Mouse (Mus musculus): ENCODE data around the gene Bpifa5. TPM values are rescaled to one million over a fixed set of nuclear protein-coding genes. Genes with fewer than 3 reads are reported as not detected.

Gene Bpifa5
- polyA plus RNA-seq (2015; fragmentation: Nextera tagmentation; extraction: Ambion mirVana): not detected in 2 replicates

DNA sequence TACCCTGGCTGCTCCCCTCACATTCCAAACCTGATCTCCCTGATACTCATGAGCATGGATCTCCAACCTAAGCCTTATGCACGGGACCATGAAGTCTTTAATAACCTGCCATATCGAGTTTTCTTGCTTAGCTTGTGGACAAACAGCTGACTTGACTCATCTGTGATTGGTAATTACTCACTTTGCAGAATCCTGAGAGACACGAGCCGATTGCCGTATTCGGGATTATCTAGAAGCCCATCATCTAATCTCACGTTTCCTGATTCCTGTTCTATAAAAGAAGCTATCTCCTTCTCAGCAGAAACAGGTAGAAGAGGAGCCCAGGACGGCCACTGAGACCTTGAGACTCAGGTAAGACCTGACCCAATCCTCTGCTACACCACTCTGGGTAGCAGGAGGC lies at the start of gene Bpifa5:
Bpifa5 (plus strand) TSS at position 301 of the 400 bp plus-strand sequence.
- Histone ChIP-seq H3K36me3 (ENCODE audit: control insufficient read depth, insufficient read depth, low read length) (no peaks in the 10 kb centered on the region), H3K4me1 (ENCODE audit: control insufficient read depth, insufficient read depth, low read length) (no peaks in the 10 kb centered on the region), H3K4me2 (ENCODE audit: low read length) (no peak within 1 kb of the TSS), H3K9ac (ENCODE audit: low read depth, low read length) (no peak within 1 kb of the TSS), H3K27me3 (ENCODE audit: control insufficient read depth, insufficient read depth, low read depth, low read length) (no peaks in the 10 kb centered on the region), H3K4me3 (ENCODE audit: low read depth, low read length) (no peak within 1 kb of the TSS), H3K27ac (ENCODE audit: low read length) (no peak within 1 kb of the TSS), H3K9me3 (replicated peaks; ENCODE audit: control insufficient read depth, low read length, poor library complexity, severe bottlenecking) (0 out of 2 replicates have a peak, but pooled peaks cover 2% of the 10 kb centered on the region)
- ATAC-seq: no peak
- WGBS: 84% methylated on average over 8 of the region's 8 CpGs

- Histone ChIP-seq H3K36me3 (ENCODE audit: control insufficient read depth, insufficient read depth, low read length) (no peaks in the 10 kb centered on the region), H3K9me3 (replicated peaks; ENCODE audit: control insufficient read depth, low read length, poor library complexity, severe bottlenecking) (no peaks in the 10 kb centered on the region), H3K4me2 (ENCODE audit: low read length) (no peak overlapping the region), H3K27me3 (ENCODE audit: control insufficient read depth, insufficient read depth, low read depth, low read length) (no peaks in the 10 kb centered on the region), H3K4me1 (ENCODE audit: control insufficient read depth, insufficient read depth, low read length) (no peaks in the 10 kb centered on the region), H3K4me3 (ENCODE audit: low read depth, low read length) (no peak overlapping the region), H3K27ac (ENCODE audit: low read length) (no peak overlapping the region), H3K9ac (ENCODE audit: low read depth, low read length) (no peak overlapping the region)
- ATAC-seq: no peak
- WGBS: 88% methylated on average over 3 of the region's 3 CpGs
These were observed 45.0 kb upstream of the Bpifa5 start for GRCm38 (mm10) chr2:154117381-154117780.

DNA sequence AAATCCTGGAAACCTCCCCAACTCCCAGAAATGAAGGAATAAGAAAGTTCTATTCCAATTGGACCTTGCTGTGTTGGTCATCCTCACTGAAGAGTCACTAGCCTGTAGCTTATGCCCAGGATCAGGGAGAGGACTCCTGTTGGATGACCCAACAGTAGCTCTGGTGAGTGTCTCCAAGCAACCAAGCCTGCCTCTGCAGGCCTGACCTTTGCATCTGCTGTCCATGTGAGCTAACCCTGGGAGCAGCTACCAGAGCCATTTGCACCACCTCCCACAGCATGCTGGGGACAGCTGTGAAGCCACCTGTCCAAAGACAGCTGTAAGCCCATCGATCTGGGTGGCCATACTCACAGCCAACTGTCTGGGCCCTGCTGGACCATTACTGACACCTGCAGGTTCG lies 32.3 kb upstream of the Bpifa5 start, which contains the start of gene Bpifa3:
Bpifa3 (plus strand) TSS at position 217 of the 400 bp plus-strand sequence.
- Histone ChIP-seq H3K4me3 (ENCODE audit: low read depth, low read length) (no peak within 1 kb of the TSS), H3K9me3 (replicated peaks; ENCODE audit: control insufficient read depth, low read length, poor library complexity, severe bottlenecking) (no peaks in the 10 kb centered on the region), H3K27me3 (ENCODE audit: control insufficient read depth, insufficient read depth, low read depth, low read length) (no peaks in the 10 kb centered on the region), H3K4me1 (ENCODE audit: control insufficient read depth, insufficient read depth, low read length) (no peaks in the 10 kb centered on the region), H3K4me2 (ENCODE audit: low read length) (no peak within 1 kb of the TSS), H3K36me3 (ENCODE audit: control insufficient read depth, insufficient read depth, low read length) (no peaks in the 10 kb centered on the region), H3K9ac (ENCODE audit: low read depth, low read length) (no peak within 1 kb of the TSS), H3K27ac (ENCODE audit: low read length) (no peak within 1 kb of the TSS)
- 70% methylated on average over 2 of the region's 2 CpGs for WGBS
- no peak for ATAC-seq

- Histone ChIP-seq H3K4me1 (ENCODE audit: control insufficient read depth, insufficient read depth, low read length) (no peaks in the 10 kb centered on the region), H3K9ac (ENCODE audit: low read depth, low read length) (no peak within 1 kb of the TSS), H3K27me3 (ENCODE audit: control insufficient read depth, insufficient read depth, low read depth, low read length) (no peaks in the 10 kb centered on the region), H3K4me2 (ENCODE audit: low read length) (no peak within 1 kb of the TSS), H3K36me3 (ENCODE audit: control insufficient read depth, insufficient read depth, low read length) (no peaks in the 10 kb centered on the region), H3K4me3 (ENCODE audit: low read depth, low read length) (no peak within 1 kb of the TSS), H3K9me3 (replicated peaks; ENCODE audit: control insufficient read depth, low read length, poor library complexity, severe bottlenecking) (no peaks in the 10 kb centered on the region), H3K27ac (ENCODE audit: low read length) (no peak within 1 kb of the TSS)
- no peak for ATAC-seq
- 84% methylated on average over 4 of the region's 4 CpGs for WGBS
These were observed 19.8 kb upstream of the Bpifa5 start, which contains the start of gene Bpifa1 for GRCm38 (mm10) chr2:154142580-154142979. Gene Bpifa1, plus strand, starts transcription at chr2:154142880.

DNA sequence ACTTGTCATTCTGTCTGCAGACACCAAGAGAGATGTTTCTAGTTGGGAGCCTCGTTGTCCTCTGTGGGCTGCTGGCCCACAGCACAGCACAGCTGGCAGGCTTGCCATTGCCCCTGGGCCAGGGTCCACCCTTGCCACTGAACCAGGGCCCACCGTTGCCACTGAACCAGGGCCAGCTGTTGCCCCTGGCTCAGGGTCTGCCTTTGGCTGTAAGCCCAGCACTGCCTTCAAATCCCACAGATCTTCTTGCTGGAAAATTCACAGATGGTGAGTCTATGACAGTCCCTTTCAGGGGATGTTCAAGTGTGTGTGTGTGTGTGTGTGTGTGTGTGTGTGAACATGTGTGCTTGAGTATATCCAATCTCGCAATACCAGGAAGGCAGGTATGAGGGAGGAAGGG lies 18.7 kb upstream of the Bpifa5 start:
- no peak for ATAC-seq
- WGBS: 76% methylated on average over 3 of the region's 3 CpGs
- H3K27ac ChIP-seq (ENCODE audit: low read length): no peak overlapping the region
- H3K4me3 ChIP-seq (ENCODE audit: low read depth, low read length): no peak overlapping the region
- H3K9ac ChIP-seq (ENCODE audit: low read depth, low read length): no peak overlapping the region
- no peaks in the 10 kb centered on the region for H3K36me3 ChIP-seq (ENCODE audit: control insufficient read depth, insufficient read depth, low read length)
- no peaks in the 10 kb centered on the region for H3K27me3 ChIP-seq (ENCODE audit: control insufficient read depth, insufficient read depth, low read depth, low read length)
- no peaks in the 10 kb centered on the region for H3K9me3 ChIP-seq (replicated peaks; ENCODE audit: control insufficient read depth, low read length, poor library complexity, severe bottlenecking)
- no peak overlapping the region for H3K4me2 ChIP-seq (ENCODE audit: low read length)
- H3K4me1 ChIP-seq (ENCODE audit: control insufficient read depth, insufficient read depth, low read length): no peaks in the 10 kb centered on the region

DNA sequence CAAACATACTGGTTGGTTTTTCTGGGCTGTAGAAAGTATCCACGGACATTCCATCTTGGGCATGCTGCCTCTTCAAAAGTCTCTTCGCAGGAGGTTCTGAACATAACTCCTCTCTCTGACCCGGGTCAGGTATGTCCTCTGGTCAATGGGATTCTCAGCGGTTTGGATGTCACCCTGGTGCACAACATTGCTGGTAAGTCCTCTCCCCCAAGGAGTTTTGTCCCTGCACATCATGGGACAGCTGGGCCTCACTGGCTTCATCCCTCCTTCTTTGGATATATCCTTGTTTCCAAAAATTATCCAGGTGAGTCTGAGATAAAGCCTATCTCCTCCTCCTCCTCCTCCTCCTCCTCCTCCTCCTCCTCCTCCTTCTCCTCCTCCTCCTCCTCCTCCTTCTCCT lies 14.9 kb upstream of the Bpifa5 start:
- WGBS: 89% methylated on average over 4 of the region's 4 CpGs
- ATAC-seq: no peak
- Histone ChIP-seq H3K4me3 (ENCODE audit: low read depth, low read length) (no peak overlapping the region), H3K36me3 (ENCODE audit: control insufficient read depth, insufficient read depth, low read length) (no peaks in the 10 kb centered on the region), H3K9me3 (replicated peaks; ENCODE audit: control insufficient read depth, low read length, poor library complexity, severe bottlenecking) (no peaks in the 10 kb centered on the region), H3K27ac (ENCODE audit: low read length) (no peak overlapping the region), H3K4me2 (ENCODE audit: low read length) (no peak overlapping the region), H3K27me3 (ENCODE audit: control insufficient read depth, insufficient read depth, low read depth, low read length) (no peaks in the 10 kb centered on the region), H3K9ac (ENCODE audit: low read depth, low read length) (no peak overlapping the region), H3K4me1 (ENCODE audit: control insufficient read depth, insufficient read depth, low read length) (no peaks in the 10 kb centered on the region)

GRCm38 (mm10) chr2:154158433-154158832 lies 4.0 kb upstream of the Bpifa5 start:
- Histone ChIP-seq H3K27me3 (ENCODE audit: control insufficient read depth, insufficient read depth, low read depth, low read length) (no peaks in the 10 kb centered on the region), H3K4me2 (ENCODE audit: low read length) (no peak overlapping the region), H3K4me1 (ENCODE audit: control insufficient read depth, insufficient read depth, low read length) (no peaks in the 10 kb centered on the region), H3K9ac (ENCODE audit: low read depth, low read length) (no peak overlapping the region), H3K9me3 (replicated peaks; ENCODE audit: control insufficient read depth, low read length, poor library complexity, severe bottlenecking) (0 out of 2 replicates have a peak, but pooled peaks cover 6% of the 10 kb centered on the region), H3K27ac (ENCODE audit: low read length) (no peak overlapping the region), H3K36me3 (ENCODE audit: control insufficient read depth, insufficient read depth, low read length) (no peaks in the 10 kb centered on the region), H3K4me3 (ENCODE audit: low read depth, low read length) (no peak overlapping the region)
- no peak for ATAC-seq
- 39% methylated on average over 3 of the region's 3 CpGs for WGBS

DNA sequence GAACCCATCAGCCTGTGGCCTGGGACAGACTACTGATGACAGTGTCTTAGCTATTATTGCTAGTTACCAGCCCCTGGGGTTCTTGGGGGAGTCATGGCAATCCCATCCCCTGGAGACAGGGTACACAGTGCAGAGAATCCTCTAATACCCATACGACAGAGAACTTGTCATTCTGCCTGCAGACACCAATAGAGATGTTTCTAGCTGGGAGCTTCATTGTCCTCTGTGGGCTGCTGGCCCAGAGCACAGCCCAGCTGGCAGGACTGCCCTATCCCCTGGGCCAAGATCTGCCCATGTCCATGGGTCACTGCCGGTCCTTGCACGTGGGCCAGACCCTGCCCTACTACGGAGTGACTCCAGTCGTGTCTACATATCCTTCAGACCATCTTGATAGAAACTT lies 899 bp downstream of the Bpifa5 start:
- H3K9ac ChIP-seq (ENCODE audit: low read depth, low read length): no peak overlapping the region
- no peak overlapping the region for H3K4me2 ChIP-seq (ENCODE audit: low read length)
- ATAC-seq: no peak
- H3K4me3 ChIP-seq (ENCODE audit: low read depth, low read length): no peak overlapping the region
- H3K27me3 ChIP-seq (ENCODE audit: control insufficient read depth, insufficient read depth, low read depth, low read length): no peaks in the 10 kb centered on the region
- H3K9me3 ChIP-seq (replicated peaks; ENCODE audit: control insufficient read depth, low read length, poor library complexity, severe bottlenecking): 0 out of 2 replicates have a peak, but pooled peaks cover 2% of the 10 kb centered on the region
- no peaks in the 10 kb centered on the region for H3K36me3 ChIP-seq (ENCODE audit: control insufficient read depth, insufficient read depth, low read length)
- H3K4me1 ChIP-seq (ENCODE audit: control insufficient read depth, insufficient read depth, low read length): no peaks in the 10 kb centered on the region
- 92% methylated on average over 5 of the region's 5 CpGs for WGBS
- H3K27ac ChIP-seq (ENCODE audit: low read length): no peak overlapping the region

DNA sequence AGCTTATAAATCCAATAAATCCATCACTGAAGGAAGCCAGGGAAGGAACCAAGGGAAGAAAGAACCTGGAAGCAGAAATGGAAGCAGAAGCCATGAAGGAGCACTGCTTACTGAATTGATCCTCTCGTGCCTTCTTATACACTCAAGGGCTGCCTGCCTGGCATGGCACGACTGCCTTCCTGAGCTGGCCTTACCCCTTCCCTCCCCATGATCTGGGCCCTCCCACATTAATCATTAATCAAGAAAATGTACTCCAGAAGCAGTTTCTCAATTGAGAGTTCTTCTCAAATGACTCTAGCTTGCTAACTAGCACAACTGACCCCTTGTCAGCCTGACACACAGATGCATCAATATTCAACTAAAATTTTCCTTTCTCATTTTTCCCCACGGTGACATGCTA lies 6.8 kb downstream of the Bpifa5 start:
- H3K27ac ChIP-seq (ENCODE audit: low read length): no peak overlapping the region
- no peaks in the 10 kb centered on the region for H3K27me3 ChIP-seq (ENCODE audit: control insufficient read depth, insufficient read depth, low read depth, low read length)
- no peaks in the 10 kb centered on the region for H3K9me3 ChIP-seq (replicated peaks; ENCODE audit: control insufficient read depth, low read length, poor library complexity, severe bottlenecking)
- ATAC-seq: no peak
- H3K36me3 ChIP-seq (ENCODE audit: control insufficient read depth, insufficient read depth, low read length): no peaks in the 10 kb centered on the region
- no peak overlapping the region for H3K9ac ChIP-seq (ENCODE audit: low read depth, low read length)
- WGBS: 80% methylated on average over 3 of the region's 3 CpGs
- no peaks in the 10 kb centered on the region for H3K4me1 ChIP-seq (ENCODE audit: control insufficient read depth, insufficient read depth, low read length)
- no peak overlapping the region for H3K4me2 ChIP-seq (ENCODE audit: low read length)
- no peak overlapping the region for H3K4me3 ChIP-seq (ENCODE audit: low read depth, low read length)

All from midbrain, embryonic 16.5 days (tissue).